Mouse (Mus musculus): ENCODE data around the gene Trpc5. TPM values are rescaled to one million over a fixed set of nuclear protein-coding genes. Genes with fewer than 3 reads are reported as not detected.

Gene Trpc5
- total RNA-seq (2017), result not detected in 2 replicates

- no peak for ATAC-seq (replicated peaks; ENCODE audit: low read depth, poor library complexity, severe bottlenecking)
These were observed at the start of gene Trpc5 for GRCm38 (mm10) chrX:144688142-144688206. Gene Trpc5, minus strand, starts transcription at chrX:144688180.

GRCm38 (mm10) chrX:144716330-144716729, 28.4 kb upstream of the Trpc5 start:
- peak; percentile 72; the same call in 1 of the 2 replicates for ATAC-seq (replicated peaks; ENCODE audit: low read depth, poor library complexity, severe bottlenecking)

GRCm38 (mm10) chrX:144689859-144690181, 1.8 kb upstream of the Trpc5 start:
- peak; percentile 45 for ATAC-seq (replicated peaks; ENCODE audit: low read depth, poor library complexity, severe bottlenecking)

DNA sequence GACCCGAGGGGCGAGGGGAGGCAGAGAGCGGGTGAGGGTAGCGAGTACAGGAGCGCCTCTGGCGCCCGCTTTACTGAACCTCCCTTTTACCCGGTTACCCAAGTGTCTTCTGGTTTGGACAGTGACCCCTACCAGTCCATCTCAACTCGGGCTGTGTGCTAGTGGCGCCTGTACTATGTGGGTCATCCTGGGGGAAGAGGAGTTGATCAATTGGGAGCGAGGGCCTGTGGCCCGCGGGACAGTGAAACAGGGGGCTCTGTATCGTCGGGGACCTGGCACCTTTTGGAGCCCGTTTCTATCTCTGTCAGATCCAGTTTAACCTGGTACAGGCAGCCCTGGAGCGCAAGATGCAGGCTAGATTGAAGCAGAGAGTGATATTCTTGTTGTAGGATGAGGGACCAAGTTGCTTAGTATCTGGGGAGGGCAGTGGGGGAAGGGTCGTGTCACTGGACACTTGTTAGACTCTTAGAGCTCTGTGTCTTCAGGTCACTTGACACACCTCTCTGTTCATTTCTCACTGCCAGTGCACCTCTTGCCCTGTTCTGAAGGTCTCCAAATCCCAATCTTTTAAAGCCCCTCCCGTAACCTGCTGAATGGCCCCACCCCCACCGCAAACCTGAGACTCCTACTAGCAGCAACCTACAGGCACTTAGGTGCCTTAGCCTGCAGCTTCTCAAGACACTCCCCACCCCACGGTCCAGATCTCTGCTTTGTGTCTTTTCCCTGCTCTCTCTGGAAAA, 1.3 kb upstream of the Trpc5 start:
- peak; percentile 60; the same call in 1 of the 2 replicates for ATAC-seq (replicated peaks; ENCODE audit: low read depth, poor library complexity, severe bottlenecking)

- ATAC-seq (replicated peaks; ENCODE audit: low read depth, poor library complexity, severe bottlenecking), result peak; percentile 75
These were observed 483 bp upstream of the Trpc5 start, which contains the start of gene Rtl4 for GRCm38 (mm10) chrX:144688207-144689118. Gene Rtl4, plus strand, starts transcription at chrX:144688907.

GRCm38 (mm10) chrX:144687742-144688141, 238 bp downstream of the Trpc5 start:
- ATAC-seq (replicated peaks; ENCODE audit: low read depth, poor library complexity, severe bottlenecking), result 0 out of 2 replicates have a peak, but pooled peaks have one; percentile 17

- no peak for ATAC-seq (replicated peaks; ENCODE audit: low read depth, poor library complexity, severe bottlenecking)
These were observed 35.8 kb downstream of the Trpc5 start for GRCm38 (mm10) chrX:144652196-144652595.

DNA sequence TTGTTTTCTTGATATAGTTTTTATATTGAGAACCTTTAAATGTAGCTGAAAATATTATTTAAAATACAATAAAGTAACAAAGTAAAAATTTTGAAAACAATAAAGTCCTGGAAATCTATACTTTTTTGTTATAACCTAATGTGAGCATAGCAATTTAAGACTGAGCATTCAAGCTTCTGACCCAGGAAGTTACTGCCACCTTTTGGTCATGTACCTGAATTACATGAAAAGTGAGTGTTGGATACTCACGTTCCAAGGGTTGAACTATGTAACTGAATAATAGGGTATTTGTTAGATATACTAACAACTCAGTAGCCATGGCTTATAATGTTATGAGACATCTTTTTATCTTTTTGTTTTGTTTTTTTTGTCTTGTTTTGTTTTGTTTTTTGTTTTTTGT, 42.6 kb downstream of the Trpc5 start:
- ATAC-seq (replicated peaks; ENCODE audit: low read depth, poor library complexity, severe bottlenecking), result peak; percentile 76; the same call in 1 of the 2 replicates

- ATAC-seq (replicated peaks; ENCODE audit: low read depth, poor library complexity, severe bottlenecking), result no peak
These were observed 43.2 kb downstream of the Trpc5 start for GRCm38 (mm10) chrX:144644756-144645155.

- ATAC-seq (replicated peaks; ENCODE audit: low read depth, poor library complexity, severe bottlenecking), result no peak
These were observed 75.2 kb downstream of the Trpc5 start for GRCm38 (mm10) chrX:144612753-144613152.

DNA sequence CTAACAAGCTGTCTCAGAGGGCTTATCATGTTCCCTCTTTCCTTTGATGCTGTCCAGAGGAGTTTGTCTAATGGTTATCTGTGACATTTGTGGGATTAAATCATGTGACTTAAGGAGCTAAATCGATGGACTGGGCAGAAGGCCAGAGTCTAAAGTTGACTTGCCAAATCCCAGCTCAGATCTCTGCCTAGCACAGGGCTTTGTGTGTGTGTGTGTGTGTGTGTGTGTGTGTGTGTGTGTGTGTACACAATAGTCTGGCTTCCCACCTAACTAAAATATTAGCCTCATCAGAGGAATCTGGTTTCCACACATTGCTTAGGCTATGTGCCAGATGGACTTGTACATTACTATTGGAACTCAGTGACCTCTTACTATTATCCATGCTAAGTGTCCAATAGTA, 151.5 kb downstream of the Trpc5 start:
- no peak for ATAC-seq (replicated peaks; ENCODE audit: low read depth, poor library complexity, severe bottlenecking)

GRCm38 (mm10) chrX:144526042-144526441, 161.9 kb downstream of the Trpc5 start:
- ATAC-seq (replicated peaks; ENCODE audit: low read depth, poor library complexity, severe bottlenecking), result peak; percentile 100

- no peak for ATAC-seq (replicated peaks; ENCODE audit: low read depth, poor library complexity, severe bottlenecking)
These were observed 164.7 kb downstream of the Trpc5 start for GRCm38 (mm10) chrX:144523239-144523638.

DNA sequence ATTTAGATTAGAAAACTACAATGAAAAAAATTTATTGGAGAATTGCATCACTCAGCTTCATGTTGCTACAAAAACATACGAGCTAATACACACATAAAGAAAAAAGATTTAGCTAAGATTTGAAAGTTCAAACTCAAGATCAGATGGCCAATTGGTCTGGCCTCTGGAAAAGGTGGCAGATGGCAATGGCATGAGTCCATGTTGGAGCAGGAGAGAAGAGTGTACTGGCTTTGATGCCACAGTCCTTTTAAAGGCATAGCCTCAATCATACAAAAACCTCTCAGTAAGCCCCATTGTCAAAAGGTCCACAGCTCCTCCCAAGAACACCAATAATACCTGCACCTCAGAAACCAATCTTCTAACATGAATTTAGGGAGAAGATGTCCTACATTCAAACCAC, 196.6 kb downstream of the Trpc5 start:
- ATAC-seq (replicated peaks; ENCODE audit: low read depth, poor library complexity, severe bottlenecking), result no peak

DNA sequence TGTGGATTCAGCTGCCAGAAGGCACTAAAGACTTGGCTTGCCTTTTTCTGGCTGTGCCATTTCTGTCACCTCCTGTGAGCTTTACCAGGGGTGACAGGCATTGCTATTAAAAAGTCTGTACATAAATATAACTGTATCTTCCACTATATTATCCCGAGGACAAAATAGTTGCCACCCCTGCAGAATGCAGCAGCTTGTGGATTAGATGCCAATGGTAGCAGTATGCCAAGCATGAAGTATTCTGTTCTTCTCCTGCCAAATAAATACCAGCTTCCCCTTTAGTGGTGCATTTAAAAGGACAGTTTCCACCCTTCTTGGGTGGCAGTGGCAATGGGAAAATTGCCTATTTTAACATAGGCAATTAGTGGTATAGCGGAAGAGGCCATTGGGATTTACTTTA, 223.6 kb downstream of the Trpc5 start:
- ATAC-seq (replicated peaks; ENCODE audit: low read depth, poor library complexity, severe bottlenecking), result no peak

DNA sequence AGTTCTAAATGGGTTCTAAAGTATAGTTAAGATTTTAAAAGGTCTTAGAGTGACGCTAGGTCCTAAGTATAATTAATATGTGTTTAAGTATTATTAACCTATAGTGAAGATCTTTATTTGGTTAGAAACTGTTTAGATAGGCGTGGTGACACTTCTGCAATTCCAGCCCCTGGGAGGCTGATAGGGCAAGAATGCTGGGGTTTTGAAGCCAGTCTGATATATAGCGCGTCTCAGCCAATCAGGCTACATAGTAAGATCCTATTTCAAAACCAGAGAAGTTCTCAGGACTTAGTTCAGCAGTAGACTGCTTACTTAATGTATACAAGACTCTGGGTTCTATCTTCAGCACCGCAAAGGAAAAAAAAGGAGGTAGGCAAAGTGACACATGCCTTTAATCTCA, 231.7 kb downstream of the Trpc5 start, which contains the start of gene Trpc5os:
Gene Trpc5os (plus strand): TSS at position 301 of the 400 bp plus-strand sequence.
- ATAC-seq (replicated peaks; ENCODE audit: low read depth, poor library complexity, severe bottlenecking), result no peak

DNA sequence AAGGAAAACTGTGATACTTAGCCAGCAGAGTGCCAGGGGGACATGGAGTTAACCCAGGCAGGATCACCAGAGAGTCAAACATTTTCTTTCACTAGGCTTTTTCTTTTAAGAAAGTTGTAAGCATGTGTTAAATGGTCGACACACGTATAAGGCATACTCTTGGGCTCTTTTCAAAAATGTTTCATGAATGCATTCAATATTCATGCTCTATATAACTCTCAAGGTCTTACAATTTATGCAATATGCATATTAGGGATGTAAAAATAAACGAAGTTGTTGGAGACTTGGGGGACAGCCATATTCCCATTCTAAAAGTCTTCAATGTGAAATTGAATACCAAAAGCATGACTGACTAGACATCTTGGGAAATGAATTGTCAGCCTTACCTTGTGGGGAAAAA, 264.1 kb downstream of the Trpc5 start:
- no peak for ATAC-seq (replicated peaks; ENCODE audit: low read depth, poor library complexity, severe bottlenecking)

GRCm38 (mm10) chrX:144421091-144421490, 266.9 kb downstream of the Trpc5 start:
- no peak for ATAC-seq (replicated peaks; ENCODE audit: low read depth, poor library complexity, severe bottlenecking)

DNA sequence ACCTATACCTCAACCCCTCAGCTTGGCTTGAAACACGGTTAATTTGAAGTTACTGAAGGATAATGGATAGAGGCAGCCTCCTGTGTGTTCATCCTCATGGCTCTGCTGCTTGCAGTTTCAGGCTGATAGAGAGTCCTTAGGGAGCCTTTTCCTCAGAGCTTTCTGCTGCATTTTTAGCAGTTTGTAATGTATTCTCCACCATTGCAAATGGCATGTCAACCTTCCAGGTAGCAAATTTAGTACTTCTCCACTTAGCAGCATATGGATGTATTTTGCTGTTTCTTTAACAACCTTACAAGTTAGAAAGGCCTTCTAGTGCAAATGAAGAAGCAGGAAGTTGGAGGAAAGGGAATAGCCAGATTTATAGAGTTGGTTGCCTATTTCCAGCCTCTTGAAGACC, 267.7 kb downstream of the Trpc5 start:
- no peak for ATAC-seq (replicated peaks; ENCODE audit: low read depth, poor library complexity, severe bottlenecking)

DNA sequence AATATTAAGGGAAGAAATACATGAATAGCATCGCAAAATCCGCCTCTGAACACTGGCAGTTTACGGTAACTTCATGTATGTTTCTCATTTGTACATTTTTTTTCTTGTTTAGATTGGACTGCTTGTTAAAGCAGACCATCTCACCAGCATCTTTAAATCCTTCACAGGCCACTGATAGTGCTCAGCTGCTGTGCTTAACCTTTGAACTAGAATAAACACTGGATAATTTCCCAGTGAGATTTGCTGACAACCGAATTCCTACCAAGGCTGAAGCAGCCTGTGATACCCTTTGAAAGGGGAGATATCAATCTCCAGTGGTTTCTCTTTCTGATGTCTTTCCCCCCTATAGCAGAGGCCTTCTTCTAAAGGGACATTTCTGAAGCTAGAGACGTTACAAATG, 279.9 kb downstream of the Trpc5 start:
- ATAC-seq (replicated peaks; ENCODE audit: low read depth, poor library complexity, severe bottlenecking), result no peak

- ATAC-seq (replicated peaks; ENCODE audit: low read depth, poor library complexity, severe bottlenecking), result peak; percentile 89
These were observed 284.5 kb downstream of the Trpc5 start for GRCm38 (mm10) chrX:144403526-144403925.

GRCm38 (mm10) chrX:144374196-144374595, 313.8 kb downstream of the Trpc5 start:
- ATAC-seq (replicated peaks; ENCODE audit: low read depth, poor library complexity, severe bottlenecking), result no peak
